Mouse (Mus musculus) bone marrow, adult 2 months (tissue): Measurements from ENCODE around the gene Slc25a20.

Source experiments
- CTCF ChIP-seq: fragments of 200-500 bp; IDR thresholded peaks from 2 replicates; pipeline ENCODE4 v1.5.1; 2011; ENCODE audit warnings: low read length, control low read depth; ENCODE audit not compliant: control insufficient read depth, insufficient read depth
- POLR2A ChIP-seq: fragments of 200-500 bp; IDR thresholded peaks from 2 replicates; pipeline ENCODE4 v1.6.1; 2011; ENCODE audit warnings: low read depth, mild to moderate bottlenecking, control low read depth, low read length, borderline replicate concordance; ENCODE audit not compliant: control insufficient read depth

DNA sequence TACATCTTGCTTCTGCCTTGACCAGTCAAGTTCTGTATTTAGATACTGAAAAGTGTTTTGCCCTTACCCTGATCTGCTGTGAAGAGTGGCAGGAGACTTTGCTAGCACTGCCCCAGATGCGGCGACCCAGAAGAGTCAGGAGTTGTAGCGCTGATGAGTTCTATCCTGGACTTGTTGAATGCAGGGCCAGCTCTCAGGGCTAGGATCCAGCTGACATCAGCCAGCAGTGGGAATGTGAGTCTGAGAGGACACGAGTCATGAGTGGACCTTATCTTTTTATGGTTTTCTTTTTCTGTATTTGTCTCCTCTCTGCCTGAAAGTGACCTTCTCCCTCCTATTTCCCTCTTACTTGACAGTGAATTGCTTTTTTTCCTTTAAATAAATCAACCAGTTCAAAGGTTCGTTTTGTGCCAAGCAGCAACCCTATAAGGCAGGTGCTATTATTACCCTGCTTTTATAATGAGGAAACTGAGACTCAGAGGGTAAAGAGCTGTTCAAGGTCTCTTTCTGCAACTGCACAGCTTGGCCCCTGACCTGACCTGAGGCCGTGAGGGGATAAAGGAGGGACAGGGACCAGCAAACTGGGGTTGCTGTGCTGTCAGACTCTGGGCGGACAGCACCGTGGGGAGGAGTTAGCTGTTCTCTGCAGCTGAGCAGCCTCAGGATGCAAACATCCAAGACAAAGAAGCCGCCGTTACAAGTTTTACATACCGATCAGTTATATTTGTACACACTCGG, 41.7 kb downstream of the Slc25a20 start:
- TF ChIP-seq CTCF (no peak), POLR2A (no peak)
